Mouse (Mus musculus) spleen, adult 2 months (tissue): ENCODE data around the gene Orc3. TPM values are rescaled to one million over a fixed set of nuclear protein-coding genes. Genes with fewer than 3 reads are reported as not detected.

Source experiments
- DNase-seq, 2 experiments: peaks; one replicate each; pipeline versions ENCODE4 v3.0.0 to v3.0.0-alpha.2; 2012 to 2021; ENCODE audit warnings: low spot score in 2 of 2, low read depth in 1 of 2
- H3K27ac ChIP-seq: fragments of 200-500 bp; 2 replicates; pipeline ENCODE4 v1.5.1; 2012; ENCODE audit warnings: low read length, inconsistent platforms; ENCODE audit not compliant: insufficient read depth
- H3K27me3 ChIP-seq: fragments of 200-500 bp; 2 replicates; pipeline ENCODE4 v1.6.1; 2012; ENCODE audit warnings: mild to moderate bottlenecking, moderate library complexity, low read length, inconsistent platforms; ENCODE audit not compliant: control insufficient read depth, insufficient read depth
- H3K36me3 ChIP-seq: fragments of 200-500 bp; 2 replicates; pipeline ENCODE4 v1.6.1; 2012; ENCODE audit warnings: mild to moderate bottlenecking, low read length, inconsistent platforms; ENCODE audit not compliant: control insufficient read depth, insufficient read depth
- H3K4me1 ChIP-seq: fragments of 200-500 bp; 2 replicates; pipeline ENCODE4 v1.6.1; 2011; ENCODE audit warnings: inconsistent platforms; ENCODE audit not compliant: control insufficient read depth, insufficient read depth, insufficient read length
- H3K4me3 ChIP-seq: fragments of 200-500 bp; 2 replicates; pipeline ENCODE4 v1.5.1; 2011; ENCODE audit warnings: mild to moderate bottlenecking, inconsistent platforms; ENCODE audit not compliant: insufficient read depth, insufficient read length; ENCODE audit errors: extremely low read depth
- CTCF ChIP-seq: fragments of 200-500 bp; IDR thresholded peaks from 2 replicates; pipeline ENCODE4 v1.5.1; 2011; ENCODE audit warnings: mild to moderate bottlenecking, inconsistent platforms; ENCODE audit not compliant: insufficient read depth, insufficient read length, insufficient replicate concordance; ENCODE audit errors: extremely low read depth
- POLR2A ChIP-seq: fragments of 200-500 bp; IDR thresholded peaks from 2 replicates; pipeline ENCODE4 v1.6.1; 2011; ENCODE audit warnings: low read depth, low read length, inconsistent platforms
- WGBS: fragments of 180-500 bp; shearing (Covaris S2); methylation state at CpG from one replicate; pipeline ENCODE4 v1.1.7; 2018; 5-methylcytosine and 5-hydroxymethylcytosine counted together
- polyA plus RNA-seq: library from polyadenylated mRNA; depleted of rRNA; stranded (reverse); fragments of >200 nt; gene quantifications from 2 replicates; pipeline ENCODE4 v1.2.3, GENCODE M21; 2012

The Orc3 gene
- polyA plus RNA-seq, 1 experiment = 11.5 TPM

DNA sequence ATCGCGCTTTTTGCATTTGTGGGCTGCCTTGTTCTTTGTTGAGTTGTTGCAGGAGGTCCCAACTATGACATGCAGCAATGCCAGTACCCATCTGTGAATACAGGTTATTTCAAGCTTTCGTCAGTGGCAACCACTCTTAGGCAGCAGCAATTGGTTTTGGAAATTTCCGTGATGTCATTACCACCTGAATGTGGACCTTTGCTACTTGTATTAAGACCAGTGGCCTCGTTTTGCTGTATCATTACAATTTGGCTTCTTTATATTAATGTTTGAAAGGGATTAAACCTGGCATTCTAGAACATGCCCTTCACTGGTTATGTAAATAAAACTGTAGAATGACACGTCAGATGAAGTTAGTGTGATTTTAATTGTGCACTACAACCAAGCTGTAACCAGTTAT is 48.5 kb downstream of the Orc3 start:
- 91% methylated on average over 6 of the region's 6 CpGs for WGBS
- no peak for DNase-seq
- Histone ChIP-seq H3K4me1 (no peaks in the 10 kb centered on the region), H3K4me3 (no peak overlapping the region), H3K27me3 (no peaks in the 10 kb centered on the region), H3K27ac (no peak overlapping the region), H3K36me3 (peaks cover 27% of the 10 kb centered on the region)
- no peak for TF ChIP-seq POLR2A
- TF ChIP-seq CTCF = no peak

DNA sequence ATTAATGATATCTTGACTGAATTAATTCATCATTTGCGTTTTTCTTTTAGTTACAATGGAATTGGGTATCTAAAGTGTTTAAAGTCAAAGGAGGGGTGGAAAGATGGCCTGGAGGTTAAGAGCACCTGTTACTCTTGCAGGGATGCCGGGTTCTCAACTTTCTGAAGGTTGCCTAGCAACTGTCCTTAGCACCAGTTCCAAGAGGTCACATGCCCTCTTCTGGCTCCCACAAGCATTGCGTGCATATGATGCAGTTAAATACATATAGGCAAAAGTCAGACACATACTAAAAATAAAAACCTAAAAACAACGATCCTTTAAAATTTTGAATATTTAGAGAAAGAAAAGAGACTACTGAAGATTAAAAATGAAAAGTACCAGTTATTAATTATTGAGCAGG is 53.8 kb downstream of the Orc3 start:
- H3K36me3 ChIP-seq = peaks cover 7% of the 10 kb centered on the region
- no peak overlapping the region for H3K27ac ChIP-seq
- TF ChIP-seq CTCF (peak; percentile 21; the same call in 1 of the 2 replicates), POLR2A (no peak)
- peak; percentile 34 to 48 for DNase-seq
- 67% methylated on average over 4 of the region's 4 CpGs for WGBS
- no peak overlapping the region for H3K4me3 ChIP-seq
- no peaks in the 10 kb centered on the region for H3K27me3 ChIP-seq
- 0 out of 2 replicates have a peak, but pooled peaks cover 4% of the 10 kb centered on the region for H3K4me1 ChIP-seq

DNA sequence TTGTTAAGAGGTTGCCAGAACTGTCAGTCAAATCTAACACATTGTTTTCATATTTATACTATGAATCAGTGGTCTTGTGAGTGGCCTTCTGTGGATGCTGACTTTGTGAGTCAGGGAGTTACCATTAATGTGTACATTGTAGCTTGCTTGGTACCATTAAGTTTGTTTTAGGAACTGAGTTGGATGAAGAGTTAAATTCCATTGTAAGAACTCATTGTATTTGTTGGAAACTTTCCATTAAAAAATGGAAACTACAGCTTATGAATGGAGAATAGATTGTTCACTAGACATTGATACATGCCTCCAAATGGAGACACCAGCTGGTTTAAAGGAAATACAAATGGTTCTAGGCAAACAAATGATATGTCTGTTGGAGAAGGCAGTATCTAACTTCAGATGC is 58.6 kb downstream of the Orc3 start:
- no peak for DNase-seq
- H3K4me1 ChIP-seq = peaks cover 5% of the 10 kb centered on the region; the same call in 1 of the 2 replicates
- no peaks in the 10 kb centered on the region; the same call in 1 of the 2 replicates for H3K36me3 ChIP-seq
- no peaks in the 10 kb centered on the region; the same call in 1 of the 2 replicates for H3K27me3 ChIP-seq
- TF ChIP-seq POLR2A = no peak
- no peak for TF ChIP-seq CTCF
- no peak overlapping the region for H3K4me3 ChIP-seq
- no peak overlapping the region for H3K27ac ChIP-seq

DNA sequence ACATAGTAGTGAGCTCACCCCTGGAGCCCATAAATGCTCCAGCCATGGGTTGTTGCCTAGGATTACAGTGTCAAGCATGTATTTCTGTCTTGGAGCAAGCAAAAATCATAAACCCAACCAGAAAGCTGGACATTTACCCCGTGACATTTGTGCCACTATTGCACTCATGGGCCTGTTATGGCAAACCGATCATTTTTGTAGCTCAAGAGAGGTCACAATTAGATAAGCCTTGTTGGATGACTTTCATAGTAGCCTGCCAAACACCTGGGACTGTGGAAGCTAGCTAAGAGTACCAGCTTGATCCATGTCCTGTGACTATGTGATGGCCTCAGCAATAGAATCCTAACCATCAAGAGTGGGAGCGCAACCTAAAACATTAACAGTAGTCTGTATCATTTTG is 59.1 kb downstream of the Orc3 start:
- 93% methylated on average over 3 of the region's 3 CpGs for WGBS
- peaks cover 5% of the 10 kb centered on the region; the same call in 1 of the 2 replicates for H3K4me1 ChIP-seq
- no peak for DNase-seq
- no peak overlapping the region for H3K27ac ChIP-seq
- H3K27me3 ChIP-seq = no peaks in the 10 kb centered on the region; the same call in 1 of the 2 replicates
- TF ChIP-seq CTCF (no peak), POLR2A (no peak)
- H3K36me3 ChIP-seq = no peaks in the 10 kb centered on the region; the same call in 1 of the 2 replicates
- no peak overlapping the region for H3K4me3 ChIP-seq

DNA sequence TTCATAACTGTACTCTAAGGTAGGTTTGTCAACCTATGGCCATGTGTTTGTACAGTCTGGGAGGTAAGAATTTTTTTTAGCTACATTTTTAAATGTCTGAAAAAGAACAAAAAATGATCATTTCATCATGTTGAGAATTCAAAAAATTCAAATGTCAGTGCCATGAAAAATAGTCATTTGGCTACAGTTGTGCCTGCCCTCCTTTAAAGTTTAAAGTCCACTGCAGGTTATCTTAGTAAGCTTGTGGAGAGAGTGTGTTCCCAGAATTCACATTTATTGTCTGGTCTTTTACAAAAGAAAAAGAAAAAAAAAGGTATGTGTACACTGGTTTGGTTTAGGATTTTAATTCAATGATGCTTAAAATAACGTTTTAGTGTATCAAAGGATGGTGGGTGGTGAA is 60.1 kb downstream of the Orc3 start:
- H3K36me3 ChIP-seq = no peaks in the 10 kb centered on the region; the same call in 1 of the 2 replicates
- WGBS = 75% methylated on average over 1 of the region's 1 CpGs
- DNase-seq = no peak
- no peak overlapping the region for H3K4me3 ChIP-seq
- H3K4me1 ChIP-seq = peaks cover 5% of the 10 kb centered on the region; the same call in 1 of the 2 replicates
- no peak overlapping the region for H3K27ac ChIP-seq
- TF ChIP-seq POLR2A (no peak), CTCF (no peak)
- no peaks in the 10 kb centered on the region; the same call in 1 of the 2 replicates for H3K27me3 ChIP-seq

DNA sequence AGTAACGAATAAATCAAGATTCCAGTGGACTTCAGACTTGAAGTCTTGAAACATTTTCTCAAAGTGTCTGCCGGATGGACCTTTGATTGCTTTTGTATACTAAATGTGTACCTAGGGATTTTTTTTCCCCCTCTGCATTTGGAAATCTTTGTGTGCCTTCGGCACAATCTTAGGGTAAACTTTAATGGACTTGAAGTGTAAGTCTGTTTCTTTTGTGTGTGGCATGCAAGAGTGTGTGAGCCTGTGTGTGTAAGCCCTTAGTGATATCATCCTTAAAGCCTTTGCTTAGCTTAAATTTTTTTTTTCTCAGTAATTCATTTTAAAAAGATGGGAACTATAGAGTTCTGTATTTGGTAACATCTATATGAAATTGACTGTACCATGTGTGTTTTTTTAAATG is 62.8 kb downstream of the Orc3 start:
- H3K27ac ChIP-seq = no peak overlapping the region
- H3K27me3 ChIP-seq = no peaks in the 10 kb centered on the region; the same call in 1 of the 2 replicates
- H3K4me1 ChIP-seq = peaks cover 2% of the 10 kb centered on the region; the same call in 1 of the 2 replicates
- no peaks in the 10 kb centered on the region for H3K36me3 ChIP-seq
- DNase-seq = no peak
- TF ChIP-seq POLR2A (no peak), CTCF (no peak)
- WGBS = 14% methylated on average over 3 of the region's 3 CpGs
- H3K4me3 ChIP-seq = peak overlapping the region; percentile 96; the same call in 1 of the 2 replicates

DNA sequence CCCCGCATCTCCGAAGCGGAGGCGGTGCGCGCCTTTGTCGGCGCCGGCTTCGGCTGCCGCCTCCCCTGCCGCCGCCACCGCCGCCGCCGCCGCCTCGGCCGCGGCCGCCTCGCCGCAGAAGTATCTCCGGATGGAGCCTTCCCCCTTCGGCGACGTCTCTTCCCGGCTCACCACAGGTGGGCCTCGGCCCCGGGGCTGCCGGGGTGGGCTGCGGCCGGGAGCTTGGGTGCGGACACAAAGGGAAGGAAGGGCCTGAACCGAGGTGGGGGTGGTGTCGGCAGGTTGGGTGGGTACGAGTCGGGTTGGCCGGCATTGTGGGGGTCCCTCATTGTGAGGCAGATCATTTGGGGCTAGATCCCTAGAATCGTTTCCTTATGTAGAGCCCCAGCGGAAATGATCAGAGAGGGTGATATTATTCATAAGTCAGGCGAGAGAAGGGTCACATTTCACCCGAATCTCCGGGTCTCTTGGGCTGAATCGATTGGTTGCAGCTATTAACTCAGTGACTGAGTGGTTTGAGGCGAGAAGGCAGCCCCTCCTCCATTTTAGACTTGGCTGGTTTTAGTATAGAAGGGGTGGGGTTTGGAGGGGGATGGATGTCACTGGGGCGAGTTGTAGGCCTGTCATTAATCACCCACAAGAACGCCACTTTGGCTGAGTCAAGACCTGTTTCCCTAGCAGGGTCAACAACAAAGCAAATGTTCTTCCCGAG is 63.5 kb downstream of the Orc3 start:
- Histone ChIP-seq H3K36me3 (no peaks in the 10 kb centered on the region), H3K27ac (peak overlapping the region; percentile 85), H3K27me3 (no peaks in the 10 kb centered on the region; the same call in 1 of the 2 replicates), H3K4me3 (peak overlapping the region; percentile 96), H3K4me1 (peaks cover 2% of the 10 kb centered on the region; the same call in 1 of the 2 replicates)
- under 1% methylated on average over 50 of the region's 50 CpGs for WGBS
- peak in 1 of 2 experiments; percentile 37 for DNase-seq
- TF ChIP-seq POLR2A = no peak
- TF ChIP-seq CTCF = no peak
